Mouse (Mus musculus) embryonic fibroblast, embryonic 13.5 days (primary cell): ENCODE measurements around the gene Clcn6.

Experiments used
- CTCF ChIP-seq: IDR thresholded peaks from 2 replicates; pipeline ENCODE4 v1.5.1; 2011; ENCODE audit warnings: mild to moderate bottlenecking, control low read depth, low read length, moderate library complexity, borderline replicate concordance; ENCODE audit not compliant: insufficient read depth
- POLR2A ChIP-seq: IDR thresholded peaks from 2 replicates; pipeline ENCODE4 v1.6.1; 2011; ENCODE audit warnings: low read depth, mild to moderate bottlenecking, control low read depth, low read length, moderate library complexity

GRCm38 (mm10) chr4:147995311-147995710 lies 43.3 kb downstream of the Clcn6 start:
- no peak for TF ChIP-seq CTCF
- TF ChIP-seq POLR2A: no peak
